Mouse (Mus musculus) kidney, adult 2 months (tissue): ENCODE measurements around the gene Gm1113. TPM values are rescaled to one million over a fixed set of nuclear protein-coding genes. Genes with fewer than 3 reads are reported as not detected.
A peak's percentile ranks its signal among the peaks of the same experiment; 100 is the strongest.

Experiments
- DNase-seq: peaks from one replicate; pipeline ENCODE4 v3.0.0; 2021
- H3K27ac ChIP-seq: fragments of 200-500 bp; 2 replicates; pipeline ENCODE4 v1.5.1; 2012; ENCODE audit warnings: low read depth, low read length, control low read depth, inconsistent platforms; ENCODE audit not compliant: insufficient read depth
- H3K27me3 ChIP-seq: fragments of 200-500 bp; replicated peaks from 2 replicates; pipeline ENCODE4 v1.6.1; 2012; ENCODE audit warnings: mild to moderate bottlenecking, moderate library complexity, low read length, inconsistent platforms; ENCODE audit not compliant: control insufficient read depth, insufficient read depth
- H3K36me3 ChIP-seq: fragments of 200-500 bp; 2 replicates; pipeline ENCODE4 v1.6.1; 2012; ENCODE audit warnings: mild to moderate bottlenecking, moderate library complexity, low read length, inconsistent platforms; ENCODE audit not compliant: control insufficient read depth, insufficient read depth
- H3K4me1 ChIP-seq: fragments of 200-500 bp; 2 replicates; pipeline ENCODE4 v1.6.1; 2011; ENCODE audit warnings: low read length; ENCODE audit not compliant: control insufficient read depth, insufficient read depth
- H3K4me3 ChIP-seq: fragments of 200-500 bp; 2 replicates; pipeline ENCODE4 v1.5.1; 2011; ENCODE audit warnings: mild to moderate bottlenecking, low read depth, low read length, control low read depth; ENCODE audit not compliant: insufficient read depth
- CTCF ChIP-seq: fragments of 200-500 bp; conservative IDR thresholded peaks from 2 replicates; pipeline ENCODE4 v1.5.1; 2011; ENCODE audit warnings: low read depth, mild to moderate bottlenecking, control low read depth, low read length, moderate library complexity, mixed read lengths; ENCODE audit not compliant: insufficient read depth, insufficient read length
- POLR2A ChIP-seq: fragments of 200-500 bp; IDR thresholded peaks from one replicate; pipeline ENCODE4 v1.6.1; 2011; ENCODE audit warnings: low read depth, low read length, control low read depth
- WGBS: fragments of 180-500 bp; shearing (Covaris S2); methylation state at CpG from one replicate; pipeline ENCODE4 v1.1.7; 2018; 5-methylcytosine and 5-hydroxymethylcytosine counted together
- polyA plus RNA-seq: library from polyadenylated mRNA; depleted of rRNA; stranded (reverse); fragments of >200 nt; gene quantifications from 2 replicates; pipeline ENCODE4 v1.2.3, GENCODE M21; 2012

Gene Gm1113
- polyA plus RNA-seq, 1 experiment: not detected

GRCm38 (mm10) chr9:35529141-35529540 is 11.1 kb upstream of the Gm1113 start:
- no peak for DNase-seq
- Histone ChIP-seq H3K27ac (no peak overlapping the region), H3K36me3 (no peaks in the 10 kb centered on the region), H3K4me3 (no peak overlapping the region), H3K27me3 (no peaks in the 10 kb centered on the region), H3K4me1 (no peaks in the 10 kb centered on the region)
- TF ChIP-seq POLR2A (no peak), CTCF (no peak)
- 68% methylated on average over 3 of the region's 3 CpGs for WGBS

- WGBS: 16% methylated on average over 7 of the region's 7 CpGs
- H3K4me3 ChIP-seq: no peak overlapping the region
- no peaks in the 10 kb centered on the region for H3K4me1 ChIP-seq
- H3K27me3 ChIP-seq: no peaks in the 10 kb centered on the region
- no peak overlapping the region for H3K27ac ChIP-seq
- TF ChIP-seq CTCF (peak; percentile 85), POLR2A (no peak)
- no peaks in the 10 kb centered on the region for H3K36me3 ChIP-seq
- DNase-seq: peak; percentile 74
Observed at GRCm38 (mm10) chr9:35523941-35524411, 5.9 kb upstream of the Gm1113 start.

- whole genome bisulfite sequencing: 51% methylated on average over 5 of the region's 5 CpGs
- no peak for TF ChIP-seq POLR2A
- no peak for TF ChIP-seq CTCF
- Histone ChIP-seq H3K36me3 (no peaks in the 10 kb centered on the region), H3K4me3 (no peak overlapping the region), H3K27me3 (no peaks in the 10 kb centered on the region), H3K4me1 (no peaks in the 10 kb centered on the region), H3K27ac (no peak overlapping the region)
- DNase-seq: no peak
Observed at GRCm38 (mm10) chr9:35523541-35523940, 5.5 kb upstream of the Gm1113 start.

GRCm38 (mm10) chr9:35522821-35523515 is 4.9 kb upstream of the Gm1113 start:
- TF ChIP-seq POLR2A (no peak), CTCF (no peak)
- Histone ChIP-seq H3K36me3 (no peaks in the 10 kb centered on the region), H3K4me3 (no peak overlapping the region), H3K4me1 (no peaks in the 10 kb centered on the region), H3K27me3 (no peaks in the 10 kb centered on the region), H3K27ac (no peak overlapping the region)
- WGBS: 87% methylated on average over 1 of the region's 1 CpGs
- DNase-seq: no peak

- DNase-seq: no peak
- no peaks in the 10 kb centered on the region for H3K27me3 ChIP-seq
- H3K27ac ChIP-seq: no peak overlapping the region
- no peak for TF ChIP-seq POLR2A
- TF ChIP-seq CTCF: no peak
- 72% methylated on average over 2 of the region's 2 CpGs for WGBS
- no peaks in the 10 kb centered on the region for H3K36me3 ChIP-seq
- H3K4me1 ChIP-seq: no peaks in the 10 kb centered on the region
- H3K4me3 ChIP-seq: no peak overlapping the region
Observed at GRCm38 (mm10) chr9:35522241-35522640, 4.2 kb upstream of the Gm1113 start.

GRCm38 (mm10) chr9:35520631-35521348 is 2.7 kb upstream of the Gm1113 start:
- peak; percentile 40 for DNase-seq
- H3K4me1 ChIP-seq: no peaks in the 10 kb centered on the region
- no peaks in the 10 kb centered on the region for H3K27me3 ChIP-seq
- TF ChIP-seq CTCF: no peak
- no peak for TF ChIP-seq POLR2A
- H3K27ac ChIP-seq: no peak overlapping the region
- H3K36me3 ChIP-seq: no peaks in the 10 kb centered on the region
- 65% methylated on average over 6 of the region's 6 CpGs for WGBS
- no peak overlapping the region for H3K4me3 ChIP-seq

- no peaks in the 10 kb centered on the region for H3K4me1 ChIP-seq
Observed at GRCm38 (mm10) chr9:35516711-35517110, 1.4 kb downstream of the Gm1113 start.

More at GRCm38 (mm10) chr9:35516711-35517110, 1.4 kb downstream of the Gm1113 start:
- no peak for TF ChIP-seq CTCF
- 92% methylated on average over 16 of the region's 16 CpGs for WGBS
- H3K36me3 ChIP-seq: no peaks in the 10 kb centered on the region
- no peak for DNase-seq
- H3K27me3 ChIP-seq: no peaks in the 10 kb centered on the region
- H3K4me3 ChIP-seq: no peak overlapping the region
- H3K27ac ChIP-seq: no peak overlapping the region
